Mouse (Mus musculus) hindbrain, embryonic 14.5 days (tissue): ENCODE results near the gene Slc9a8. TPM values are rescaled to one million over a fixed set of nuclear protein-coding genes. Genes with fewer than 3 reads are reported as not detected.

Experiments
- ATAC-seq: fragments of 200-750 bp; cut with Nextera tagmentation; 2 replicates; pipeline ENCODE4 v1.8.0; 2017; ENCODE audit warnings: moderate number of reproducible peaks, mild to moderate bottlenecking, moderate TSS enrichment, moderate library complexity; ENCODE audit not compliant: low FRiP score
- DNase-seq: peaks from one replicate; pipeline ENCODE4 v3.0.0-alpha.2; 2015; ENCODE audit warnings: low spot score
- H3K27ac ChIP-seq: fragments of 300-500 bp; sonication (generic); 2 replicates; pipeline ENCODE4 v1.5.1; 2014; ENCODE audit warnings: mild to moderate bottlenecking, moderate library complexity
- H3K27me3 ChIP-seq: fragments of 300-500 bp; sonication (generic); 2 replicates; pipeline ENCODE4 v1.6.1; 2014; ENCODE audit warnings: mild to moderate bottlenecking, low read length, mixed read lengths; ENCODE audit not compliant: control insufficient read depth, insufficient read depth
- H3K36me3 ChIP-seq: fragments of 300-500 bp; sonication (generic); replicated peaks from 2 replicates; pipeline ENCODE4 v1.6.1; 2014; ENCODE audit not compliant: control insufficient read depth, insufficient read depth
- H3K4me1 ChIP-seq: fragments of 300-500 bp; sonication (generic); replicated peaks from 2 replicates; pipeline ENCODE4 v1.6.1; 2014; ENCODE audit warnings: antibody characterized with exemption, low read length, mixed read lengths; ENCODE audit not compliant: control insufficient read depth, insufficient read depth
- H3K4me2 ChIP-seq: fragments of 300-500 bp; sonication (generic); replicated peaks from 2 replicates; pipeline ENCODE4 v1.6.1; 2014; ENCODE audit warnings: mild to moderate bottlenecking, moderate library complexity
- H3K4me3 ChIP-seq: fragments of 300-500 bp; sonication (generic); replicated peaks from 2 replicates; pipeline ENCODE4 v1.5.1; 2014; ENCODE audit warnings: mild to moderate bottlenecking, low read length
- H3K9ac ChIP-seq: fragments of 300-500 bp; sonication (generic); 2 replicates; pipeline ENCODE4 v1.6.1; 2014
- H3K9me3 ChIP-seq: fragments of 300-500 bp; sonication (generic); 2 replicates; pipeline ENCODE4 v1.6.1; 2016; ENCODE audit warnings: low read length; ENCODE audit not compliant: control insufficient read depth
- WGBS: fragments of 180-500 bp; shearing (Covaris S2); extraction: QIAGEN DNeasy Blood & Tissue Kit; methylation state at CpG from one replicate; pipeline ENCODE4 v1.1.7; 2014; 5-methylcytosine and 5-hydroxymethylcytosine counted together
- polyA plus RNA-seq: library from polyadenylated mRNA; unstranded; fragments of >200 nt; fragmentation: Nextera tagmentation; extraction: Ambion mirVana; gene quantifications from 2 replicates; pipeline ENCODE4 v1.2.1, GENCODE M21; 2014

Gene Slc9a8
- polyA plus RNA-seq, 1 experiment from 2014 or later = 22.6 TPM

DNA sequence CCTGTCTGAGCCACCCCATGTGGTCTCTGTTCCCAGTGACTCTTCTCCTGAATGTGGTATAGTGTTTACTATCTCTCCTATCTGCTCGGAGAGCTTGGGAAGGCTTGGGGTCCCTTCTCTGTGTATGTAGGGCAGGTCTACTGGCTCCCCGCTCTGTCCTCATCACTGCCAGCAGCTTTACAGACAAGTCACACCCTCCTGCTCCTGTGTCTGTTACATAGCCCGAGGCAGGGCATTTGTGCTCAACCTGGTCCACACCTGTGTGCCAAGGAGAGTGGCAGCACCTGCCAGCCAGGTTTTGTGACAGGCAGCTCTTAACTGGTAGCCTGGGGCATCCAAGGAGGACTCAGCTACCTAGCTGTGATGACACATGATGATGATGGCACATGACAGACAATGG, 49.1 kb downstream of the Slc9a8 start:
- Histone ChIP-seq H3K4me2 (no peak overlapping the region), H3K9ac (no peak overlapping the region), H3K27me3 (no peaks in the 10 kb centered on the region), H3K27ac (no peak overlapping the region), H3K4me3 (no peak overlapping the region), H3K36me3 (peaks cover 94% of the 10 kb centered on the region), H3K4me1 (peaks cover 4% of the 10 kb centered on the region), H3K9me3 (no peaks in the 10 kb centered on the region)
- ATAC-seq (no peak), DNase-seq (no peak)
- WGBS = 97% methylated on average over 3 of the region's 3 CpGs

- WGBS = 90% methylated on average over 6 of the region's 6 CpGs
- Histone ChIP-seq H3K36me3 (peaks cover 86% of the 10 kb centered on the region), H3K4me2 (no peak overlapping the region), H3K4me1 (peaks cover 14% of the 10 kb centered on the region), H3K4me3 (no peak overlapping the region), H3K9ac (no peak overlapping the region), H3K9me3 (no peaks in the 10 kb centered on the region), H3K27me3 (no peaks in the 10 kb centered on the region), H3K27ac (no peak overlapping the region)
- no peak for DNase-seq
- ATAC-seq = no peak
Measured at GRCm38 (mm10) chr2:167471585-167471984, 50.1 kb downstream of the Slc9a8 start.

GRCm38 (mm10) chr2:167474218-167474617, 52.7 kb downstream of the Slc9a8 start:
- no peak for DNase-seq
- peaks cover 63% of the 10 kb centered on the region for H3K36me3 ChIP-seq
- H3K9ac ChIP-seq = no peak overlapping the region
- H3K4me1 ChIP-seq = peaks cover 22% of the 10 kb centered on the region
- no peak overlapping the region for H3K4me3 ChIP-seq
- H3K4me2 ChIP-seq = no peak overlapping the region
- no peak overlapping the region for H3K27ac ChIP-seq
- H3K9me3 ChIP-seq = no peaks in the 10 kb centered on the region
- WGBS = 84% methylated on average over 6 of the region's 6 CpGs
- ATAC-seq = no peak
- H3K27me3 ChIP-seq = no peaks in the 10 kb centered on the region

DNA sequence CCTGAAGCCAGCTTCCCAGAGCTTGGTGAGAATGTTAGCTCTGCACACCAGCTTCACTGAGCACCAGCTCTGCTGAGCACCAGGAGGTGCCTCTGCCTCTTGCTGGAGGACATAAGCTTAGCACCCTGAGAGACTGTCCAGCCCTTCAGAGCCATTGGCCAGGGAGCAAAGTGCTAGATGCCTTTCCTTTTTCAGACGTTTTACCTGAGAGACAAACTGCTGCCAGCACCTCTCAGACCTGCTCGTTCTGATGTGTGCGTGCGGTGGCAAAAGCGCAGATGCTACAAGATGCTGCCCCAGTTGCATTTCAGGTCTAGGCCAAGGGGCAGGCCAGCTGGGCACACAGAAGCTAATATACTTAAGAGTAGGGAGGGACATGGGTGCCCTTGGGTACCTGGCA, 54.1 kb downstream of the Slc9a8 start:
- no peaks in the 10 kb centered on the region for H3K27me3 ChIP-seq
- no peak overlapping the region for H3K4me2 ChIP-seq
- H3K9me3 ChIP-seq = no peaks in the 10 kb centered on the region
- H3K4me3 ChIP-seq = no peak overlapping the region
- H3K9ac ChIP-seq = peak overlapping the region; percentile 16; the same call in 1 of the 2 replicates
- H3K36me3 ChIP-seq = peaks cover 56% of the 10 kb centered on the region
- H3K4me1 ChIP-seq = peaks cover 22% of the 10 kb centered on the region
- 87% methylated on average over 5 of the region's 5 CpGs for WGBS
- DNase-seq (no peak), ATAC-seq (no peak)
- H3K27ac ChIP-seq = peak overlapping the region; percentile 74

- Histone ChIP-seq H3K4me2 (no peak overlapping the region), H3K4me1 (peaks cover 22% of the 10 kb centered on the region), H3K9ac (no peak overlapping the region), H3K27me3 (no peaks in the 10 kb centered on the region), H3K4me3 (no peak overlapping the region), H3K36me3 (peaks cover 56% of the 10 kb centered on the region), H3K9me3 (no peaks in the 10 kb centered on the region), H3K27ac (peak overlapping the region; percentile 74)
- 13% methylated on average over 7 of the region's 7 CpGs for WGBS
- peak; percentile 75 for DNase-seq
- ATAC-seq = peak; percentile 79
Measured at GRCm38 (mm10) chr2:167476200-167476688, 54.7 kb downstream of the Slc9a8 start.

DNA sequence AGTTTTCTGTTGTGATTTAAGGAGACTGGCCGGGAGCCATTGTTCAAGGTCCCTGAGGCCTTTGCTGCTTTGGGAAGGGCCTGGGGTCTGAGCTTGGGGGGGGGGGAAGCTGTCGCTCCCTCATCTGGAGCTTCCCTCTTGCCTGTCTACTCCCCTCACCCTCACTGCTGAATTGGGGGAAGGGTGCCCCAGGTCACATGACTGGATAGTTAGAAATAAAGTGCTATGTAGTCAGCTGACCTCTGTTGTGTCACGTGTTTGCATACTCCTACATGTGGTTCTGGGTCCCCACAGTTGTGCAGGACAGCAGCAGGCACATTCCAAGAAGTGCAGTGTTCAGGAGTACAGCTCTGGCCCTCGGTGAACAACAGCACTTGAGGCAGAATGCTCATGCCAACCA, 55.2 kb downstream of the Slc9a8 start:
- no peak overlapping the region for H3K4me2 ChIP-seq
- ATAC-seq (no peak), DNase-seq (no peak)
- 60% methylated on average over 4 of the region's 4 CpGs for WGBS
- H3K27ac ChIP-seq = peak overlapping the region; percentile 74
- H3K4me3 ChIP-seq = no peak overlapping the region
- H3K4me1 ChIP-seq = peaks cover 22% of the 10 kb centered on the region
- no peaks in the 10 kb centered on the region for H3K9me3 ChIP-seq
- no peaks in the 10 kb centered on the region for H3K27me3 ChIP-seq
- H3K36me3 ChIP-seq = peaks cover 50% of the 10 kb centered on the region
- no peak overlapping the region for H3K9ac ChIP-seq

- Histone ChIP-seq H3K36me3 (peaks cover 50% of the 10 kb centered on the region), H3K4me1 (peaks cover 22% of the 10 kb centered on the region), H3K4me3 (no peak overlapping the region), H3K27me3 (no peaks in the 10 kb centered on the region), H3K9ac (no peak overlapping the region), H3K9me3 (no peaks in the 10 kb centered on the region), H3K27ac (no peak overlapping the region), H3K4me2 (no peak overlapping the region)
- DNase-seq (no peak), ATAC-seq (no peak)
- WGBS = 50% methylated on average over 2 of the region's 2 CpGs
Measured at GRCm38 (mm10) chr2:167478128-167478527, 56.6 kb downstream of the Slc9a8 start.

- 100% methylated on average over 1 of the region's 1 CpGs for WGBS
Measured at GRCm38 (mm10) chr2:167479501-167479900, 58.0 kb downstream of the Slc9a8 start.

DNA sequence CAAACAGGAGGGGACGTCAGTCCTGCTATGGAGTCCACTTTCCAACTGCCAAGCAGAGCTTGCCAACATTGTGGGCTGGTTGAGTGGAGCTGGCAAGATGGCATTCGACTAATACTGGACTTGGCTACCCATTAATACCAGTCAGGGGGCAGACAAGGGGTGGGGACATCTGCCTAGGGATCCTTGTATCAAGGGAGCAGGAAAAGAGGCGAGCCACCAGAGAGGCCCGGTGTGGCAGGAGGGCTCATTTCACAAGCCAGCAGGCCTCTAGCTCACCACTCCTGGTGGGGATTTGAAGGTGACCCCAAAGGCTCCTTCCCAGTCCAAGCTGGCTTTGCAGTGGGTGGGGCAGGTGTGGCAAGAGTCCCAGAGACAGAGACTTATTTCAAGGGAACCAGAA, 61.2 kb downstream of the Slc9a8 start:
- Histone ChIP-seq H3K4me2 (no peak overlapping the region), H3K9ac (no peak overlapping the region), H3K4me1 (no peaks in the 10 kb centered on the region), H3K9me3 (no peaks in the 10 kb centered on the region), H3K36me3 (peaks cover 38% of the 10 kb centered on the region), H3K27ac (no peak overlapping the region), H3K4me3 (no peak overlapping the region), H3K27me3 (no peaks in the 10 kb centered on the region)
- 86% methylated on average over 4 of the region's 4 CpGs for WGBS
- DNase-seq (no peak), ATAC-seq (no peak)

More at GRCm38 (mm10) chr2:167479501-167479900, 58.0 kb downstream of the Slc9a8 start:
- ATAC-seq (no peak), DNase-seq (no peak)
- H3K36me3 ChIP-seq = peaks cover 50% of the 10 kb centered on the region
- H3K4me2 ChIP-seq = no peak overlapping the region
- peaks cover 22% of the 10 kb centered on the region for H3K4me1 ChIP-seq
- H3K9me3 ChIP-seq = no peaks in the 10 kb centered on the region
- no peak overlapping the region for H3K9ac ChIP-seq
- H3K27ac ChIP-seq = no peak overlapping the region
- no peaks in the 10 kb centered on the region for H3K27me3 ChIP-seq
- no peak overlapping the region for H3K4me3 ChIP-seq
